Mouse (Mus musculus) left cerebral cortex, postnatal 10 days (tissue): ENCODE measurements around the gene Nt5c2. TPM values are rescaled to one million over a fixed set of nuclear protein-coding genes. Genes with fewer than 3 reads are reported as not detected.
"Not testable (repeated sequence)": the region's sequence is repeated elsewhere in the genome, so short reads cannot be mapped to it uniquely, and the experiment has no call there.

Experiments
- DNase-seq, 2 experiments: peaks; one replicate each; pipeline ENCODE4 v3.0.0; 2021 to 2022; ENCODE audit warnings: low spot score in 2 of 2, mixed read lengths in 1 of 2; ENCODE audit errors: extremely low spot score in 1 of 2
- intact Hi-C: fragments of 180-260 bp; cut with DNase I; formaldehyde crosslinking; loops from one replicate; pipeline ENCODE4 v1.15.1; 2025
- total RNA-seq, 2 experiments: library from RNA; stranded (reverse); gene quantifications; 2 replicates each; pipeline ENCODE4 v1.2.3; 2021

Gene Nt5c2
- total RNA-seq, 2 experiments from 2014 or later = 76.4 to 87.4 TPM

GRCm38 (mm10) chr19:46992329-46992728 lies 22.6 kb downstream of the Nt5c2 start:
- DNase-seq, intact Hi-C loops: not testable (repeated sequence)

GRCm38 (mm10) chr19:46991145-46991544 lies 23.8 kb downstream of the Nt5c2 start:
- DNase-seq = peak; percentile 77 to 79
- intact Hi-C loops = loop anchor here (2.0 kb wide), 1 partner anchor 114 kb away; no protein-coding TSS in a partner anchor

GRCm38 (mm10) chr19:46990625-46991024 lies 24.3 kb downstream of the Nt5c2 start:
- intact Hi-C loops = loop anchor here (2.0 kb wide), 1 partner anchor 114 kb away; no protein-coding TSS in a partner anchor
- not testable (repeated sequence) for DNase-seq

GRCm38 (mm10) chr19:46990153-46990518 lies 24.8 kb downstream of the Nt5c2 start:
- intact Hi-C loops = loop anchor here (2.0 kb wide), 1 partner anchor 113 kb away; no protein-coding TSS in a partner anchor

GRCm38 (mm10) chr19:46989479-46990152 lies 25.3 kb downstream of the Nt5c2 start:
- intact Hi-C loops = loop anchor here (2.0 kb wide), 1 partner anchor 113 kb away; no protein-coding TSS in a partner anchor
- no peak for DNase-seq

More at GRCm38 (mm10) chr19:46990153-46990518, 24.8 kb downstream of the Nt5c2 start:
- no peak for DNase-seq

- intact Hi-C loops = no loop called here
- DNase-seq = no peak
These were observed 26.5 kb downstream of the Nt5c2 start for GRCm38 (mm10) chr19:46988231-46989087.

- DNase-seq = no peak
- intact Hi-C loops = no loop called here
These were observed 27.3 kb downstream of the Nt5c2 start for GRCm38 (mm10) chr19:46987646-46988045.

GRCm38 (mm10) chr19:46984726-46985622 lies 30.0 kb downstream of the Nt5c2 start:
- intact Hi-C loops = no loop called here
- DNase-seq = no peak

GRCm38 (mm10) chr19:46983966-46984380 lies 31.0 kb downstream of the Nt5c2 start:
- intact Hi-C loops = no loop called here
- no peak for DNase-seq

- DNase-seq = no peak
- intact Hi-C loops = no loop called here
These were observed 31.5 kb downstream of the Nt5c2 start for GRCm38 (mm10) chr19:46983352-46983965.

- no peak for DNase-seq
- intact Hi-C loops = no loop called here
These were observed 33.5 kb downstream of the Nt5c2 start for GRCm38 (mm10) chr19:46981462-46981861.

- intact Hi-C loops = no loop called here
- DNase-seq = no peak
These were observed 35.2 kb downstream of the Nt5c2 start for GRCm38 (mm10) chr19:46979781-46980105.

GRCm38 (mm10) chr19:46978920-46979780 lies 35.8 kb downstream of the Nt5c2 start:
- intact Hi-C loops = no loop called here
- DNase-seq = no peak

- intact Hi-C loops, DNase-seq: not testable (repeated sequence)
These were observed 36.9 kb downstream of the Nt5c2 start for GRCm38 (mm10) chr19:46978069-46978468.

- intact Hi-C loops = no loop called here
- DNase-seq = no peak
These were observed 37.5 kb downstream of the Nt5c2 start for GRCm38 (mm10) chr19:46977460-46977859.

GRCm38 (mm10) chr19:46976743-46977142 lies 38.2 kb downstream of the Nt5c2 start:
- no peak for DNase-seq
- intact Hi-C loops = no loop called here

GRCm38 (mm10) chr19:46975997-46976396 lies 39.0 kb downstream of the Nt5c2 start:
- no peak for DNase-seq
- intact Hi-C loops = no loop called here

GRCm38 (mm10) chr19:46975565-46975964 lies 39.4 kb downstream of the Nt5c2 start:
- no peak for DNase-seq
- intact Hi-C loops = no loop called here
